Mouse (Mus musculus) liver, embryonic 14.5 days (tissue): ENCODE data around the gene Nrp1.

Source experiments
- CTCF ChIP-seq: IDR thresholded peaks from 2 replicates; pipeline ENCODE4 v1.5.1; 2016; ENCODE audit warnings: antibody characterized with exemption, low read depth, control low read depth
- EP300 ChIP-seq: IDR thresholded peaks from 2 replicates; pipeline ENCODE4 v1.6.1; 2016; ENCODE audit warnings: antibody characterized with exemption, low read depth

DNA sequence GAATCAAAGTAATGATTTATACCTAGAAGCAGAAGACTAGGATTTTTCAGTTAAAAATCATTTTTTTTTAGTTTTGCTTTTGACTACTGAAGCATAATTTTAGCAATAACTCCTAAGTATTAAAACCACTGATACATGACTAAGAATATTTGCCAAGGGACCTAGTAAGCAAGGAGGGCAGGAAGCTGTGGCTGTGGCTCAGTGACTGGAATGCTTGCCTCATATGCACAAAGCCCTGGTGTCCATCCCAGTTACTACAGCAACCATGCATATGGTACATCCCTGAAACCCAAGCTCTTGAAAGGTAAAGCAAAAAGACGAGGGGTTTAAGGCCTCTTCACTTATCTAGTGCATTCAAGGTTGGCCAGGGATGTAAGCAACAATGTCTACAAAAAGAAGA is 101.3 kb downstream of the Nrp1 start:
- no peak for TF ChIP-seq CTCF
- no peak for TF ChIP-seq EP300
